In genomic region chr14:61330996-61331561, GRCm38 (mm10) we compare ENCODE assay signal across 8 mouse cellular contexts. TPM values are rescaled to one million over a fixed set of nuclear protein-coding genes. Genes with fewer than 3 reads are reported as not detected.
DNase-seq lines count a peak whose midpoint lies in the region; ATAC-seq and TF ChIP-seq lines count a peak whose summit lies in the region.

No protein-coding gene starts in this region.

- peak; percentile 87 for TF ChIP-seq RAD21 in CH12.LX (IDR thresholded peaks at IDR 0.05; ENCODE audit: low read depth, low read length)

- peaks cover 3 to 21% of the 10 kb centered on the region in 2 experiments; a peak in 3 of 4 replicates for H3K4me1 ChIP-seq in CH12.LX (ENCODE audit: control insufficient read depth in 1 of 2, insufficient read depth in 2 of 2)
- peaks cover 34% of the 10 kb centered on the region for H3K4me1 ChIP-seq in forebrain, embryonic 13.5 days
- peaks cover 3% of the 10 kb centered on the region for H3K4me1 ChIP-seq in liver, embryonic 16.5 days (ENCODE audit: control insufficient read depth, low read depth, low read length)
- H3K4me1 ChIP-seq in neural tube, embryonic 13.5 days (replicated peaks): peaks cover 17% of the 10 kb centered on the region

- in situ Hi-C loops in CH12.LX (cut with MboI; ENCODE audit: low pct_ligation_motif_present, low pct_unique_long_range_greater_than_20kb, low sequenced_read_pairs): loop anchor here (5.0 kb wide), 1 partner anchor 166 kb away; no protein-coding TSS in a partner anchor

- no peaks in the 10 kb centered on the region for H3K27me3 ChIP-seq in CH12.LX (replicated peaks)
- H3K27me3 ChIP-seq in forebrain, embryonic 13.5 days: no peaks in the 10 kb centered on the region
- H3K27me3 ChIP-seq in liver, embryonic 16.5 days (ENCODE audit: control insufficient read depth, insufficient read depth, low read depth, low read length): no peaks in the 10 kb centered on the region
- no peaks in the 10 kb centered on the region for H3K27me3 ChIP-seq in neural tube, embryonic 13.5 days

- dilution Hi-C loops in CH12.LX (cut with MboI; ENCODE audit: extremely low pct_ligation_motif_present, extremely low pct_unique_long_range_greater_than_20kb, low sequenced_read_pairs): no loop called here

- no peak for TF ChIP-seq POLR2A in CH12.LX (IDR thresholded peaks at IDR 0.05; ENCODE audit: low read depth, low read length)

- intact Hi-C loops in heart, postnatal 10 days (cut with DNase I): loop anchor here (1.0 to 2.0 kb wide), 2 partner anchors 108 to 167 kb away; partner anchors contain the start of gene Kpna3

- no peaks in the 10 kb centered on the region for H3K79me2 ChIP-seq in CH12.LX (replicated peaks; ENCODE audit: control insufficient read depth, extremely low read depth, insufficient read depth, poor library complexity, severe bottlenecking)

- WGBS in forebrain, embryonic 13.5 days: 15% methylated on average over 13 of the region's 13 CpGs
- WGBS in liver, embryonic 16.5 days (ENCODE audit: insufficient replicate concordance): 17% methylated on average over 13 of the region's 13 CpGs
- WGBS in neural tube, embryonic 13.5 days: 16% methylated on average over 13 of the region's 13 CpGs

- H3K4me2 ChIP-seq in CH12.LX (ENCODE audit: insufficient read depth, low read depth, poor library complexity, severe bottlenecking): peak overlapping the region; percentile 24
- peak overlapping the region; percentile 41 for H3K4me2 ChIP-seq in forebrain, embryonic 13.5 days
- H3K4me2 ChIP-seq in liver, embryonic 16.5 days (ENCODE audit: low read depth, low read length): no peak overlapping the region
- peak overlapping the region; percentile 35 for H3K4me2 ChIP-seq in neural tube, embryonic 13.5 days

- peak overlapping the region in 1 of 3 experiments; percentile 2 for H3K4me3 ChIP-seq in CH12.LX (replicated peaks in 1 of 3; ENCODE audit: low read depth in 2 of 3, low read length in 2 of 3, poor library complexity in 1 of 3)
- no peak overlapping the region for H3K4me3 ChIP-seq in forebrain, embryonic 13.5 days
- no peak overlapping the region for H3K4me3 ChIP-seq in liver, embryonic 16.5 days (ENCODE audit: low read depth, low read length)
- H3K4me3 ChIP-seq in neural tube, embryonic 13.5 days: no peak overlapping the region

- peaks cover 0 to 11% of the 10 kb centered on the region in 2 experiments for H3K36me3 ChIP-seq in CH12.LX (replicated peaks in 1 of 2; ENCODE audit: control insufficient read depth in 1 of 2, insufficient read depth in 1 of 2, low read length in 1 of 2)
- no peaks in the 10 kb centered on the region; the same call in 1 of the 2 replicates for H3K36me3 ChIP-seq in forebrain, embryonic 13.5 days (ENCODE audit: poor library complexity, severe bottlenecking)
- H3K36me3 ChIP-seq in liver, embryonic 16.5 days (ENCODE audit: control insufficient read depth, insufficient read depth): no peaks in the 10 kb centered on the region
- H3K36me3 ChIP-seq in neural tube, embryonic 13.5 days: no peaks in the 10 kb centered on the region

- peak; percentile 72 for ATAC-seq in forebrain, embryonic 13.5 days
- ATAC-seq in liver, embryonic 16.5 days (ENCODE audit: low read depth): peak; percentile 55
- ATAC-seq in neural tube, embryonic 13.5 days (ENCODE audit: low read depth): peak; percentile 78

- TF ChIP-seq CTCF in CH12.LX (conservative IDR thresholded peaks at IDR 0.05 in 1 of 2, IDR thresholded peaks at IDR 0.05 in 1 of 2; ENCODE audit: low read depth in 2 of 2, low read length in 2 of 2): peak; percentile 86 to 90

- no peak for TF ChIP-seq EP300 in CH12.LX (IDR thresholded peaks at IDR 0.05; ENCODE audit: low read length)

- H3K9ac ChIP-seq in CH12.LX (ENCODE audit: insufficient read depth, low read depth): no peak overlapping the region
- H3K9ac ChIP-seq in forebrain, embryonic 13.5 days: peak overlapping the region; percentile 41
- H3K9ac ChIP-seq in liver, embryonic 16.5 days (ENCODE audit: low read depth, low read length): no peak overlapping the region
- H3K9ac ChIP-seq in neural tube, embryonic 13.5 days: no peak overlapping the region

- DNase-seq in CH12.LX (ENCODE audit: extremely low read depth): peak; percentile 88
- DNase-seq in c-Kit-positive CD71-positive TER-119-negative erythroid progenitor cells, embryonic 14.5 days (ENCODE audit: low read depth): peak; percentile 77
- peak; percentile 86 to 93 for DNase-seq in heart, postnatal 10 days
- DNase-seq in kidney, postnatal 4 days: peak; percentile 86 to 89
- DNase-seq in testis, postnatal 10 days (ENCODE audit: low spot score): peak; percentile 93

- no peak overlapping the region for H3K27ac ChIP-seq in CH12.LX (ENCODE audit: insufficient read depth, low read depth)
- peak overlapping the region; percentile 88 for H3K27ac ChIP-seq in forebrain, embryonic 13.5 days
- H3K27ac ChIP-seq in liver, embryonic 16.5 days (ENCODE audit: low read length): no peak overlapping the region
- peak overlapping the region; percentile 74 for H3K27ac ChIP-seq in neural tube, embryonic 13.5 days (replicated peaks)

- H3K9me3 ChIP-seq in CH12.LX (replicated peaks; ENCODE audit: low read length): no peaks in the 10 kb centered on the region
- no peaks in the 10 kb centered on the region for H3K9me3 ChIP-seq in forebrain, embryonic 13.5 days (replicated peaks)
- no peaks in the 10 kb centered on the region for H3K9me3 ChIP-seq in liver, embryonic 16.5 days (replicated peaks; ENCODE audit: control insufficient read depth, low read length)
- H3K9me3 ChIP-seq in neural tube, embryonic 13.5 days: no peaks in the 10 kb centered on the region

TF ChIP-seq in CH12.LX, 34 proteins besides CTCF, POLR2A, EP300 and RAD21:
- peak; percentile 31; the same call in 1 of the 2 replicates for TF ChIP-seq MYC (IDR thresholded peaks at IDR 0.05; ENCODE audit: low read depth, low read length)
- peak; percentile 80 for TF ChIP-seq SMC3 (IDR thresholded peaks at IDR 0.05; ENCODE audit: low read depth, low read length)
- peak; percentile 20; the same call in 1 of the 2 replicates for TF ChIP-seq ELF1 (IDR thresholded peaks at IDR 0.05; ENCODE audit: low read depth, low read length)
- 0 out of 2 replicates have a peak, but pooled peaks have one; percentile 28 for TF ChIP-seq BHLHE40 (IDR thresholded peaks at IDR 0.05; ENCODE audit: low read depth, low read length)
- TF ChIP-seq MEF2A (IDR thresholded peaks at IDR 0.05; ENCODE audit: borderline replicate concordance, low read depth, low read length): peak; percentile 23; the same call in 1 of the 2 replicates
- no peak for TF ChIP-seq NELFE (IDR thresholded peaks at IDR 0.05; ENCODE audit: low read depth, low read length)

RNA-seq across cellular contexts. Expression of gene Arl11, which starts 21.5 kb away (rescaled TPM):
- 0.71 and 1.1 TPM in 2 replicates for total RNA-seq in CH12.LX (2012; rRNA removed)
- total RNA-seq in CH12.LX (2014; rRNA removed): 10.9 and 11.7 TPM in 2 replicates
- polyA plus RNA-seq in CH12.LX (2012; ENCODE audit: insufficient read length, low read depth): 11.4 and 12.2 TPM in 2 replicates
- 0.31 and 0.59 TPM in 2 replicates for polyA plus RNA-seq in forebrain, embryonic 13.5 days (2015; fragmentation: Nextera tagmentation; extraction: Ambion mirVana)
- total RNA-seq in heart, postnatal 10 days (2021): under 1 TPM; 0.45 to 0.97 TPM
- polyA plus RNA-seq in liver, embryonic 16.5 days (2015; fragmentation: Nextera tagmentation; extraction: Ambion mirVana): 2.1 TPM in 2 replicates
- polyA plus RNA-seq in neural tube, embryonic 13.5 days (2015; fragmentation: Nextera tagmentation; extraction: Ambion mirVana): 0.17 and 0.59 TPM in 2 replicates

RNA-seq across cellular contexts. Expression of gene Ebpl, which starts 29.2 kb away (rescaled TPM):
- total RNA-seq in CH12.LX (2012; rRNA removed): 3.6 and 3.7 TPM in 2 replicates
- total RNA-seq in CH12.LX (2014; rRNA removed): 4.8 TPM in 2 replicates
- polyA plus RNA-seq in CH12.LX (2012; ENCODE audit: insufficient read length, low read depth): 10.2 and 12.9 TPM in 2 replicates
- polyA plus RNA-seq in forebrain, embryonic 13.5 days (2015; fragmentation: Nextera tagmentation; extraction: Ambion mirVana): 10.6 and 11.3 TPM in 2 replicates
- 1 to 10 TPM; 1.9 to 2.1 TPM for total RNA-seq in heart, postnatal 10 days (2021)
- 5.0 and 5.5 TPM in 2 replicates for polyA plus RNA-seq in liver, embryonic 16.5 days (2015; fragmentation: Nextera tagmentation; extraction: Ambion mirVana)
- polyA plus RNA-seq in neural tube, embryonic 13.5 days (2015; fragmentation: Nextera tagmentation; extraction: Ambion mirVana): 9.1 and 11.7 TPM in 2 replicates

Comparison
In these comparisons a context has a peak if more than half of its experiments do, and no peak if none do; other contexts are left out.
1. H3K27ac ChIP-seq: peak in forebrain, embryonic 13.5 days (single experiment) and neural tube, embryonic 13.5 days (single experiment); none in CH12.LX (single experiment) and liver, embryonic 16.5 days (single experiment).
2. Peak in every context shown above with its lines, with median percentiles within 50 percentile points of each other: DNase-seq and ATAC-seq.